Mouse (Mus musculus) forebrain, postnatal 0 days (tissue): ENCODE results near the gene Hexdc. TPM values are rescaled to one million over a fixed set of nuclear protein-coding genes. Genes with fewer than 3 reads are reported as not detected.
A peak's percentile ranks its signal among the peaks of the same experiment; 100 is the strongest.

Experiments
- ATAC-seq: fragments of 200-750 bp; cut with Nextera tagmentation; 2 replicates; pipeline ENCODE4 v1.8.0; 2017; ENCODE audit warnings: mild to moderate bottlenecking, moderate library complexity
- DNase-seq: peaks from one replicate; pipeline ENCODE4 v3.0.0-alpha.2; 2015
- H3K27ac ChIP-seq: fragments of 300-500 bp; sonication (generic); 2 replicates; pipeline ENCODE4 v1.5.1; 2014; ENCODE audit warnings: low read depth, mild to moderate bottlenecking, antibody characterized with exemption, low read length, moderate library complexity, mixed read lengths
- H3K27me3 ChIP-seq: fragments of 300-500 bp; sonication (generic); 2 replicates; pipeline ENCODE4 v1.6.1; 2014; ENCODE audit warnings: mild to moderate bottlenecking, low read length, mixed read lengths; ENCODE audit not compliant: insufficient read depth
- H3K36me3 ChIP-seq: fragments of 300-500 bp; sonication (generic); 2 replicates; pipeline ENCODE4 v1.6.1; 2014; ENCODE audit warnings: mild to moderate bottlenecking, moderate library complexity; ENCODE audit not compliant: insufficient read depth
- H3K4me1 ChIP-seq: fragments of 300-500 bp; sonication (generic); 2 replicates; pipeline ENCODE4 v1.6.1; 2014; ENCODE audit warnings: antibody characterized with exemption; ENCODE audit not compliant: insufficient read depth
- H3K4me2 ChIP-seq: fragments of 300-500 bp; sonication (generic); 2 replicates; pipeline ENCODE4 v1.6.1; 2014; ENCODE audit warnings: low read depth, mild to moderate bottlenecking, moderate library complexity
- H3K4me3 ChIP-seq: fragments of 300-500 bp; sonication (generic); 2 replicates; pipeline ENCODE4 v1.5.1; 2014; ENCODE audit warnings: low read depth, low read length, mixed read lengths
- H3K9ac ChIP-seq: fragments of 300-500 bp; sonication (generic); 2 replicates; pipeline ENCODE4 v1.6.1; 2014; ENCODE audit warnings: mild to moderate bottlenecking
- H3K9me3 ChIP-seq: fragments of 300-500 bp; sonication (generic); 2 replicates; pipeline ENCODE4 v1.6.1; 2016; ENCODE audit warnings: low read length
- CTCF ChIP-seq: sonication (generic); IDR thresholded peaks from 2 replicates; pipeline ENCODE4 v1.5.1; 2016; ENCODE audit warnings: antibody characterized with exemption, control low read depth, low read depth
- WGBS: fragments of 180-500 bp; shearing (Covaris S2); extraction: QIAGEN DNeasy Blood & Tissue Kit; methylation state at CpG from one replicate; pipeline ENCODE4 v1.1.7; 2014; 5-methylcytosine and 5-hydroxymethylcytosine counted together
- polyA plus RNA-seq: library from polyadenylated mRNA; unstranded; fragments of >200 nt; fragmentation: Nextera tagmentation; extraction: Ambion mirVana; gene quantifications from 2 replicates; pipeline ENCODE4 v1.2.1, GENCODE M21; 2015
- total RNA-seq: library from RNA; depleted of rRNA; stranded (reverse); fragments of >200 nt; gene quantifications from 2 replicates; pipeline ENCODE4 v1.2.3, GENCODE M21; 2014

The Hexdc gene
- total and polyA plus RNA-seq, 2 experiments from 2014 or later, result 24.1 to 77.0 TPM

- TF ChIP-seq CTCF, result no peak
- H3K4me3 ChIP-seq, result peak overlapping the region; percentile 66
- H3K27me3 ChIP-seq, result no peaks in the 10 kb centered on the region
- H3K36me3 ChIP-seq, result peaks cover 33% of the 10 kb centered on the region
- ATAC-seq, result no peak; the same call in 1 of the 2 replicates
- H3K4me1 ChIP-seq, result peaks cover 13% of the 10 kb centered on the region
- peak overlapping the region; percentile 83 for H3K4me2 ChIP-seq
- no peak for DNase-seq
- no peaks in the 10 kb centered on the region for H3K9me3 ChIP-seq
- 21% methylated on average over 21 of the region's 21 CpGs for WGBS
- H3K9ac ChIP-seq, result peak overlapping the region; percentile 66
- H3K27ac ChIP-seq, result peak overlapping the region; percentile 64
These were observed 24.1 kb downstream of the Hexdc start for GRCm38 (mm10) chr11:121228129-121229017.

DNA sequence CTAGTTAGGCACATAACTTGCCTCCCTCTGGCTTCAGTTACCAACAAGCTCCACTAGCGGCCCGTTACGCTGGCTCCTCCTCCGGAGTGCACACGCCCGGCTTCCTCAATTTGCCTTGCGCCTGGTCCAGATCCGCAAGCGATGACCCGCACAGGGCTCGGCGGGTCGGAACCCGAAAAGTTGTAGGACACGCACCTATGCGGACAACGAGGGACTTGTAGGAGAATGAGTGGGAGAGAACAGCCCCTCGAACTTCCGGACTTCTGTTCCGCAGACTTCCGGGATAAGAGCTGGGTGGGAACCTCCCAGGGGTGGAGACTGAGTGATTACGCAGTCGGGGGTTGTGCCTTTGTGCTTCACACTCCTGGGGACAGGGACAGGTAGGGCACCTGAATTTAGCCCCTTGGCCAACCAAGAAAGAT is 24.8 kb downstream of the Hexdc start, which contains the start of gene Cybc1:
Gene Cybc1 (minus strand): TSS at position 305 of the 422 bp plus-strand sequence.
- peak; percentile 36 for TF ChIP-seq CTCF
- Histone ChIP-seq H3K27ac (peak within 1 kb of the TSS; percentile 64), H3K27me3 (no peaks in the 10 kb centered on the region), H3K4me1 (peaks cover 13% of the 10 kb centered on the region), H3K36me3 (peaks cover 26% of the 10 kb centered on the region), H3K4me2 (peak within 1 kb of the TSS; percentile 83), H3K4me3 (peak within 1 kb of the TSS; percentile 66), H3K9ac (peak within 1 kb of the TSS; percentile 66), H3K9me3 (no peaks in the 10 kb centered on the region)
- peak; percentile 85 for DNase-seq
- WGBS, result under 1% methylated on average over 23 of the region's 23 CpGs
- peak; percentile 94 for ATAC-seq

DNA sequence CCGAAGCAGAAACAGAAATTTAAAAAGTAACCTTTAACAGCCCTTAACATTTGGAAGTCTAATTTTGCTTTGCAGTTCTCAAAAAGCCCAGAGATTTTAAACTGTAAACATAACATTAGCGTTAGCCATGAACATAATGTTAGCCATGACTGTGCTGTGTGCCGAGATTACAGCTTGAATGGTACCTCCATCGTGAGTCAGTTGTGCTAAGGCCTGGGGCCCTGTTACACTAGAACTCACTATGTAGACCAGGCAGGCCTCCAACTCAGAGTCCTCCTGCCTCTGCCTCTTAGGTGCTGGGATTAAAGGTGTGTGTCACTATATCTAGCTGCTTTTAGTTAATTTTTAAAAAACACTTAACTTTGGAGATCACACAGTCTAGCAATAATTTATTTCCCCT is 27.0 kb downstream of the Hexdc start:
- 62% methylated on average over 4 of the region's 4 CpGs for WGBS
- H3K4me2 ChIP-seq, result no peak overlapping the region
- no peak overlapping the region for H3K4me3 ChIP-seq
- ATAC-seq, result no peak
- H3K27ac ChIP-seq, result no peak overlapping the region
- no peak overlapping the region for H3K9ac ChIP-seq
- H3K36me3 ChIP-seq, result peaks cover 7% of the 10 kb centered on the region; the same call in 1 of the 2 replicates
- DNase-seq, result no peak
- H3K4me1 ChIP-seq, result peaks cover 18% of the 10 kb centered on the region
- H3K9me3 ChIP-seq, result no peaks in the 10 kb centered on the region
- H3K27me3 ChIP-seq, result no peaks in the 10 kb centered on the region
- TF ChIP-seq CTCF, result no peak

- H3K27ac ChIP-seq, result no peak overlapping the region
- 42% methylated on average over 4 of the region's 4 CpGs for WGBS
- no peak overlapping the region for H3K4me3 ChIP-seq
- H3K36me3 ChIP-seq, result peaks cover 2% of the 10 kb centered on the region; the same call in 1 of the 2 replicates
- H3K27me3 ChIP-seq, result no peaks in the 10 kb centered on the region
- no peak overlapping the region for H3K4me2 ChIP-seq
- H3K4me1 ChIP-seq, result peaks cover 21% of the 10 kb centered on the region
- H3K9me3 ChIP-seq, result no peaks in the 10 kb centered on the region
- no peak for ATAC-seq
- no peak for DNase-seq
- no peak for TF ChIP-seq CTCF
- H3K9ac ChIP-seq, result no peak overlapping the region
These were observed 27.5 kb downstream of the Hexdc start for GRCm38 (mm10) chr11:121231628-121232291.

- no peaks in the 10 kb centered on the region for H3K9me3 ChIP-seq
- no peak for ATAC-seq
- TF ChIP-seq CTCF, result no peak
These were observed 28.5 kb downstream of the Hexdc start for GRCm38 (mm10) chr11:121232706-121233105.

GRCm38 (mm10) chr11:121235475-121236238 is 31.4 kb downstream of the Hexdc start:
- Histone ChIP-seq H3K36me3 (peaks cover 12% of the 10 kb centered on the region), H3K4me3 (no peak overlapping the region), H3K27ac (peak overlapping the region; percentile 86), H3K9me3 (no peaks in the 10 kb centered on the region), H3K27me3 (no peaks in the 10 kb centered on the region), H3K9ac (0 out of 2 replicates have a peak overlapping the region, but pooled peaks have one; percentile 54), H3K4me2 (peak overlapping the region; percentile 56; the same call in 1 of the 2 replicates), H3K4me1 (peaks cover 19% of the 10 kb centered on the region)
- peak; percentile 54 for DNase-seq
- peak; percentile 59 for TF ChIP-seq CTCF
- 30% methylated on average over 9 of the region's 9 CpGs for WGBS
- ATAC-seq, result no peak

More at GRCm38 (mm10) chr11:121232706-121233105, 28.5 kb downstream of the Hexdc start:
- no peak for DNase-seq
- H3K4me1 ChIP-seq, result peaks cover 20% of the 10 kb centered on the region
- H3K9ac ChIP-seq, result no peak overlapping the region
- no peak overlapping the region for H3K4me3 ChIP-seq
- no peaks in the 10 kb centered on the region for H3K27me3 ChIP-seq
- no peak overlapping the region for H3K27ac ChIP-seq
- 32% methylated on average over 4 of the region's 4 CpGs for WGBS
- H3K4me2 ChIP-seq, result no peak overlapping the region
- H3K36me3 ChIP-seq, result no peaks in the 10 kb centered on the region
